Mouse (Mus musculus) left cerebral cortex, postnatal 10 days (tissue): ENCODE measurements at regions not wholly inside any gene's neighbourhood (a gene's known extent, or its start where the extent isn't known, plus 50 kb on each side); places are given as distances from the start of the nearest gene placed in this dataset.

Experiments
- DNase-seq, 2 experiments: peaks; one replicate each; pipeline ENCODE4 v3.0.0; 2021 to 2022; ENCODE audit warnings: low spot score in 2 of 2, mixed read lengths in 1 of 2; ENCODE audit errors: extremely low spot score in 1 of 2
- intact Hi-C: fragments of 180-260 bp; cut with DNase I; formaldehyde crosslinking; loops from one replicate; pipeline ENCODE4 v1.15.1; 2025

GRCm38 (mm10) chr12:35735002-35735401 is 190.4 kb upstream of the Agr3 start:
- intact Hi-C loops = no loop called here
- DNase-seq = no peak

GRCm38 (mm10) chr12:35734371-35734770 is 191.0 kb upstream of the Agr3 start:
- no peak for DNase-seq
- intact Hi-C loops = no loop called here

GRCm38 (mm10) chr12:35733580-35733979 is 191.8 kb upstream of the Agr3 start:
- intact Hi-C loops = no loop called here
- DNase-seq = no peak

GRCm38 (mm10) chr12:35725910-35726309 is 191.1 kb upstream of the Ahr start:
- no peak for DNase-seq
- intact Hi-C loops = no loop called here

- DNase-seq = no peak
- intact Hi-C loops = no loop called here
Observed at GRCm38 (mm10) chr12:35724132-35724531, 189.3 kb upstream of the Ahr start.

GRCm38 (mm10) chr12:35712671-35713070 is 177.8 kb upstream of the Ahr start:
- intact Hi-C loops = no loop called here

GRCm38 (mm10) chr12:35711549-35712070 is 176.8 kb upstream of the Ahr start:
- DNase-seq = no peak
- intact Hi-C loops = no loop called here

More at GRCm38 (mm10) chr12:35712671-35713070, 177.8 kb upstream of the Ahr start:
- no peak for DNase-seq

GRCm38 (mm10) chr12:35710323-35710722 is 175.5 kb upstream of the Ahr start:
- DNase-seq = no peak
- intact Hi-C loops = no loop called here

GRCm38 (mm10) chr12:35703479-35703878 is 168.6 kb upstream of the Ahr start:
- intact Hi-C loops = no loop called here
- no peak for DNase-seq

GRCm38 (mm10) chr12:35702674-35703073 is 167.8 kb upstream of the Ahr start:
- DNase-seq = no peak
- intact Hi-C loops = no loop called here

GRCm38 (mm10) chr12:35694253-35694652 is 159.4 kb upstream of the Ahr start:
- intact Hi-C loops = no loop called here
- DNase-seq = no peak

GRCm38 (mm10) chr12:35690914-35691313 is 156.1 kb upstream of the Ahr start:
- intact Hi-C loops = no loop called here
- DNase-seq = no peak

GRCm38 (mm10) chr12:35686231-35686630 is 151.4 kb upstream of the Ahr start:
- no peak for DNase-seq

GRCm38 (mm10) chr12:35685189-35685588 is 150.4 kb upstream of the Ahr start:
- intact Hi-C loops = no loop called here
- no peak for DNase-seq

More at GRCm38 (mm10) chr12:35686231-35686630, 151.4 kb upstream of the Ahr start:
- intact Hi-C loops = no loop called here

GRCm38 (mm10) chr12:35681864-35682449 is 147.1 kb upstream of the Ahr start:
- intact Hi-C loops = no loop called here
- DNase-seq = no peak

- intact Hi-C loops = no loop called here
- no peak for DNase-seq
Observed at GRCm38 (mm10) chr12:35679903-35680302, 145.1 kb upstream of the Ahr start.

- no peak for DNase-seq
- intact Hi-C loops = no loop called here
Observed at GRCm38 (mm10) chr12:35679025-35679424, 144.2 kb upstream of the Ahr start.

- DNase-seq = peak in 1 of 2 experiments; percentile 41
- intact Hi-C loops = no loop called here
Observed at GRCm38 (mm10) chr12:35674487-35674886, 139.6 kb upstream of the Ahr start.

GRCm38 (mm10) chr12:35670980-35671379 is 136.1 kb upstream of the Ahr start:
- DNase-seq = no peak
- intact Hi-C loops = no loop called here

- intact Hi-C loops = no loop called here
Observed at GRCm38 (mm10) chr12:35668716-35669115, 133.9 kb upstream of the Ahr start.

GRCm38 (mm10) chr12:35667705-35668104 is 132.9 kb upstream of the Ahr start:
- intact Hi-C loops = no loop called here

More at GRCm38 (mm10) chr12:35668716-35669115, 133.9 kb upstream of the Ahr start:
- DNase-seq = no peak

More at GRCm38 (mm10) chr12:35667705-35668104, 132.9 kb upstream of the Ahr start:
- DNase-seq = no peak
